Mouse (Mus musculus): ENCODE measurements around the gene Nemp1.
"Not testable (repeated sequence)": the region's sequence is repeated elsewhere in the genome, so short reads cannot be mapped to it uniquely, and the experiment has no call there.

Nemp1 gene

DNA sequence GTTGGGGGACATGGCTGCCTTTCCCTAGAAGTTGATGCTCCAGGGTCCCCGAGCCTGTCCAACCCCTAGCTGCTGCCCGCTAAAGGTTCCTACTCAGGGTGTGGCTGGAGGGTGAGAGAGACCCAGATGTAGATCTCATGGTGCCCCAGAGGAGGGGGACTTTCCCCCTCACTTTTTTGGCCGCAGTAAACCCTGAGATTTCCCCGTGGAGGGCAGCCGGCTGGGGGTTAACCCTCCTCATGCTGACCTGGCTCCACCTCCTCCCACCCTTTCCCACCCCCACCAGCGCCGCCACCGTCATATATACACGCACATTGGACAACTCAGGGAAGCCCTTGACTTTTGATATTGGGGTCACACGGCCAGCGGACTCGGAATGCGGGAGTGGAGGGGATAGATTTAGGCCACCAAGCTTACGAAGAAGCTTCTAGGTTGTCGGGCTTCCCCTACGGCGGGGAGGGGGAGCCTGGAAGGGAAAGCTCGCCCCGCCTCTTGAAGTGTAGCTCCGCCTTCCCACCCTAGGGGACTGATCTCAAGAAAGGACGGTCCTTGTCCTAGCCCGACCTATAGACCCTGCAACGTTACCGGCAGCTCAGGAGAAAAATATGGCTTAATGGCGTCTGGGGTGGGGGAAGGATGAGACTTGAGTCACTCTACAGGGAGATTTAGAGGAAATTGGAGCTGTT is 23.0 kb upstream of the Nemp1 start:
- peak in 1 of 2 experiments; percentile 34 for DNase-seq (ENCODE audit: low spot score in 2 of 2)

GRCm38 (mm10) chr10:127645791-127646190 is 20.9 kb upstream of the Nemp1 start:
- DNase-seq (ENCODE audit: low spot score in 2 of 2): no peak

DNA sequence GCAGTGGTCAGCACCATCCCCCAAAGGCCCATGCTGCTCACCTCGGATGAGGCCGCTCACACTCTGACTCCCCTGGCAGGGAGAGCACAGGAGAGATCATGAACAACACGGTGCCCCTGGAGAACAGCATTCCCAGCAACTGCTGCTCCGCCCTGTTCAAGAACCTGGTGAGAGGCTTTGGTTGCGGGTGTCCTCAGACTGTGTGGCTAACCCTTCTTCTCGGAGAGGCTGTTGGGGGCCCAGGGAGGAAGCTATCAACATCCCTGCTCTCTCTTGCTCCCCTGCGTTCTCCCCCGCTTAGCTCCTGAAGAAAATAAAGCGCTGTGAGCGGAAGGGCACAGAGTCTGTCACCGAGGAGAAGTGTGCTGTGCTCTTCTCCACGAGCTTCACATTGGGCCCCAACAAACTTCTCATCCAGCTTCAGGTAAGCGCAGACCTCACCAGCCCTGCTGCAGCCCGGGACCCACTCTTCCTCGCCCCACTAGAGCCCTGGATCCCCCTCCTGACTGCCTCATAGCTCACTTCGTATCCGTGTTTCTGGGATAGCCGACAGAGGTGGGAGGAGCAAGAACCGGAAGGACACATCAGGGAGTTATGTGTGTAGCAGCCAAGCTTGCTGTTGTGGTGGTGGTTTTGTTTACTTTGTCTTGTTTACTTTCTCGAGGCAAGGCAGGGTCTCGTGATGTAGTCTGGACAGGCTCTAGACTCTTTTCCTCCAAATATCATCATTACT is 13.6 kb upstream of the Nemp1 start:
- DNase-seq (ENCODE audit: low spot score in 2 of 2): no peak

DNA sequence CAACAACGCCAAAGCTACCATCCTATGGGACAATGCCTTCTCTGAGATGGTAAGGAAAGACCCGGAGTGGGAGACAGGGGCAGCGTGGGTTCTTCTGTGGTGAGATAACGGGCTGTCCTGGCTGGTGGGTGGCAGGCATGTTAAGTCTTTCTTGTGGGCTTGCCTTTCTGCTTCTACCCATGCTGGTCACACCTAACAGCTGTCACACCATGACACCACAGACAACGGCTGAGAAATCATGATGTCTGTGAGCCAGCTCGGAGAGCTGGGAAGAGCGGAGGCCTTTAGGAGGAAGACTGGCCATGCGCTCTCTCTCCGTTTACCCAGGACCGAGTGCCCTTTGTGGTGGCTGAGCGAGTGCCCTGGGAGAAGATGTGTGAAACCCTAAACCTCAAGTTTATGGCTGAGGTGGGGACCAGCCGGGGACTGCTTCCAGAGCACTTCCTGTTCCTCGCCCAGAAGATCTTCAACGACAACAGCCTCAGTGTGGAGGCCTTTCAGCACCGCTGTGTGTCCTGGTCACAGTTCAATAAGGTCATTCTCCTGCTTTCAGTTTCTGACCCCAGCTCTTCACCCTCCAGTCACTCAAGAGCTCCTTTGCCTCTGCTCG is 11.6 kb upstream of the Nemp1 start:
- DNase-seq (ENCODE audit: low spot score in 2 of 2): no peak

- DNase-seq (ENCODE audit: low spot score in 2 of 2): not testable (repeated sequence)
Observed at GRCm38 (mm10) chr10:127657617-127658016, 9.1 kb upstream of the Nemp1 start.

DNA sequence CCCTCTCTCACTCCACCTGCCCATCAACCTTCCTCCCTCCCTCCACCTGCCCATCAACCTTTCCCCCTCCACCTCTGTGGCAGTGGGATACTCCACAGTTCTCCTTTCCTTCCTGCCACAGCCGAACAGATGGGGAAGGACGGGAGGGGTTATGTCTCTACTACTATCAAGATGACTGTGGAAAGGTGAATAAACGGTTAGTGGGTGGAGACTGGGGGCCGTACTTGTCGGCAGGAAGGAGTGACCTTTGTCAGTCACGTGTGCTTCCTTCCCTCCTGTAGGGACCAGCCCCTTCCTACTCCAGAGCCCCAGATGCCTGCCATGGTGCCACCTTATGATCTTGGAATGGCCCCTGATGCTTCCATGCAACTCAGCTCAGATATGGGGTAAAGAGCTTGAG is 8.6 kb upstream of the Nemp1 start:
- DNase-seq (ENCODE audit: low spot score in 2 of 2): no peak

DNA sequence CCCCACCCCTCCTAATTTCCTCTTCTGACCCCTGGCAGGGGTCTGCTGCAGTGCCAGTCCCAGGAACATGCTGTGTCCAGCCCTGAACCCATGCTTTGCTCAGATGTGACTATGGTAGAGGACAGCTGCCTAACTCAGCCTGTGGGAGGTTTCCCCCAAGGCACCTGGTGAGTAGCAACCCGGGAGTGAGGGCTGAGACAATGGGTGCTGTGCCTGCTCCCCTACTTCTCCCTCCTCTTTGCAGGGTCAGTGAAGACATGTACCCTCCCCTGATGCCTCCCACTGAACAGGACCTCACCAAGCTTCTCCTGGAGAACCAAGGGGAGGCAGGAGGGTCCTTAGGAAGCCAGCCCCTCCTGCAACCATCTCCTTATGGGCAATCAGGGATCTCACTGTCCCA is 7.2 kb upstream of the Nemp1 start:
- DNase-seq (ENCODE audit: low spot score in 2 of 2): no peak

DNA sequence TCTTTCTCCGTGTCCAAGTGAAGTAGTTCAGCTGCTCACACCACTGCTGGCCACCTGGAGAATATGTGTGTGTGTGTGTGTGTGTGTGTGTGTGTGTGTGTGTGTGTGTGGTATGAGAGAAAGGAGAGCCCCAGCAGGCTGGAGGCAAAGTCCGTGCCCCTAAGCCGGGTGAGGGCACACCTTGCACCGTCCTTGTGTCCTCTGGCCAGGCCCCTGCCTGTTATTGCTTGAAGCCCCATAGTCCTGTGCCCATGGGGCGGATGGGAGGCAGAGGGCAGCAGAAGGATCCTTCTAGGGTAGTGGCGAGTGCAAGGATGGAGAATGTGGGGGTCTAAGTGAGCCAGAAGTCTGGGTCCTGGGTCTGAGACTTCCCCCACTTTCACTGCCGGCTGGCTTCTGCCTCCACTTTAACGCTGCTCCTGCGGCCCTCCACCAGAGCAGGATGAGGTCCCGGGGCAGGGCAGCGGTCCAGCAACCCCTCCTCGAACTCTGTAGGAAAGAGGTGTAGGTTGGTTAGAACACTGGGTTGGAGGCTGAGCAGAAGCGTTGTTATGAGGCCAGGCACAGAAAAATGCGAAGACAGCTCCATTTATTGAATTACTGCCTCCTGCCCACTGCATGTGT is 5.3 kb upstream of the Nemp1 start:
- DNase-seq (ENCODE audit: low spot score in 2 of 2): peak in 1 of 2 experiments; percentile 16

- peak in 1 of 2 experiments; percentile 64 for DNase-seq (ENCODE audit: low spot score in 2 of 2)
Observed at GRCm38 (mm10) chr10:127661915-127662663, 4.6 kb upstream of the Nemp1 start.

DNA sequence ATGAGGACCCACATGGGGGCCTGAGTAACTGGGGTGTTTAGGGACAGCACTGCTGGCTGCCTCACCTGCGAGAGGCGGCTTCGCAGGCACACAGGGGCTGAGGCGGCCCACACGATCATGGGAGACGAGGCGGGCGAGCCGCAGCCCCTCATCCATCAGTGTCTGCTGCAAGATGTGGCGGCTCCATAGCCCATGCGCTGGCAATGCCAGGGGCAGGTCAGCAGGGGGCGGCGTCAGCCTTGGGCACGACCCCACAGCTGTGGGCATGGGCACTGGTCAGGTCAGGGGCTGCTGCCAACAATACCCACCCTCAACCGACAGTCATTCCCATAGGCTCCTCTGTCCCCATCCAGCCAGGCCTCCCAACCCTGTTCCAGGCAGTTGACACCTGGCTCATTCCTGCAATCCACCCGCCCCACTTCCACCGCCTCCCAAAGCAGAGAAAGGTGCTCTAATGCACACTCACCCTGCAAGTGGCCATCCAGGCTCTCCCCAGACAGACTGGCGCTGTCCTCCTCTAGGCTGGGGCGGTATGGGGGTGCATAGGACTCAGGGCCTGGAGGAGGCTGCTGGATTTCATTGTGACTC is 3.9 kb upstream of the Nemp1 start:
- peak in 1 of 2 experiments; percentile 44 for DNase-seq (ENCODE audit: low spot score in 2 of 2)

DNA sequence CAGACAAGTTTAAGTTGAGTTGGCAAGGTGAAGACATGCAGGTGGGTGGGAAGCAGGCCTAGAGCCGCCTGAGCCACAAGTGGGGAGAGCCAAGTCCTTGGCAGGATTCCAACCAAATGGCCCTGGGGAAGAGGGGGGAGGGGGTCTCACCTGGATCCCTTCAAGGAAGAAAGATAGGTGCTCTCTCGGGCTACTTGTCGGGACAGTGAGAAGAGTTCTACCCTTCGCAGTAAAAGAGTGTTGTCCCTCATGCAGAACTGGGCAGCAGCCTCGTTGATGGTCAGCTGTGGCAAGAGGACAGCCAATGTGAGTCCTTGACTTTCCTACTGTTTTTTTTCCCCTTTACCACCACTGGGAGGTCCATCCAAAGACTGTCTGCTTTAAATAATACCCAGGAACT is 3.1 kb upstream of the Nemp1 start:
- no peak for DNase-seq (ENCODE audit: low spot score in 2 of 2)

GRCm38 (mm10) chr10:127664166-127664565 is 2.5 kb upstream of the Nemp1 start:
- no peak for DNase-seq (ENCODE audit: low spot score in 2 of 2)

- no peak for DNase-seq (ENCODE audit: low spot score in 2 of 2)
Observed at GRCm38 (mm10) chr10:127664891-127665290, 1.8 kb upstream of the Nemp1 start.

- DNase-seq (ENCODE audit: low spot score in 2 of 2): peak in 1 of 2 experiments; percentile 26
Observed at GRCm38 (mm10) chr10:127665366-127666181, 1.1 kb upstream of the Nemp1 start.

DNA sequence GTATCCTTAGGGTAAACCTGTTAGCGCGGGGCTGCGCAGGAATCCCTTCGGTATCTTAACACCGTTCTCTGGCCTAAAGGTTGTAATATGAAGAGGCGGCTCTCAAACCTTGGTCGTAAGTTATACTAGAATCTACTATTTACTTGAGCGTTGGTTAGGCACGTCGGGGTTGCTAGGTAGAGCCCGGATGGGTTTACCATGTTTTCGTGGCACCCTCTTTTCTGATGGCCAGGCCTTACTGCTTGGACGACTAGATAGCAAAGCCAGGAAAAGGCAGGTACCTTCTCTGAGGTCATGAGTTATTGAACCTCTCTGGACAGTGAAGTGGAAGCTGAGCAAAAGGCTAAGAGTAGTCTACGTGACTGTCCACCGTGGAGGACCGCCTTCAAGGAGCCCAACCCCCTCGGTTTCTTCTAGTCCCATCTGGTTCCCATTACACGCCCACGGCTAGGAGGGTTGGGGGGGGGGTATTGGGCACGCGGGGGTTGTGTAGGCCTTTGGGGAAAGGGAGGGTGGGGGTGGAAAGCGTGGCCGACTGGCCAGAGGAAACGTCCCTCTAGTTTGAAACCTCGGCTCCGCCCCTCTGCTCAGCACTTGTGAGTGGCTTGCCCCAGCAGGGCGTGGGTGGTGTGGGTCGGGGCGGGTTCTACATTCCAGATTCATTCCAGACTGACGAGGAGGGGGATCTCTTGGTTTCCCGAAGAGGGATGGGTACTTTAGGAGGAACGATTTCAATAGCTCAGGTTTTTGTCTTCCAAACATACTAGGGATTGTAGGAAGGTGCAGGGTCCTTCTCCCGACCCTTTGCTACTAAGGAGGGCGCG is 780 bp downstream of the Nemp1 start:
- DNase-seq (ENCODE audit: low spot score in 2 of 2): peak in 1 of 2 experiments; percentile 72

DNA sequence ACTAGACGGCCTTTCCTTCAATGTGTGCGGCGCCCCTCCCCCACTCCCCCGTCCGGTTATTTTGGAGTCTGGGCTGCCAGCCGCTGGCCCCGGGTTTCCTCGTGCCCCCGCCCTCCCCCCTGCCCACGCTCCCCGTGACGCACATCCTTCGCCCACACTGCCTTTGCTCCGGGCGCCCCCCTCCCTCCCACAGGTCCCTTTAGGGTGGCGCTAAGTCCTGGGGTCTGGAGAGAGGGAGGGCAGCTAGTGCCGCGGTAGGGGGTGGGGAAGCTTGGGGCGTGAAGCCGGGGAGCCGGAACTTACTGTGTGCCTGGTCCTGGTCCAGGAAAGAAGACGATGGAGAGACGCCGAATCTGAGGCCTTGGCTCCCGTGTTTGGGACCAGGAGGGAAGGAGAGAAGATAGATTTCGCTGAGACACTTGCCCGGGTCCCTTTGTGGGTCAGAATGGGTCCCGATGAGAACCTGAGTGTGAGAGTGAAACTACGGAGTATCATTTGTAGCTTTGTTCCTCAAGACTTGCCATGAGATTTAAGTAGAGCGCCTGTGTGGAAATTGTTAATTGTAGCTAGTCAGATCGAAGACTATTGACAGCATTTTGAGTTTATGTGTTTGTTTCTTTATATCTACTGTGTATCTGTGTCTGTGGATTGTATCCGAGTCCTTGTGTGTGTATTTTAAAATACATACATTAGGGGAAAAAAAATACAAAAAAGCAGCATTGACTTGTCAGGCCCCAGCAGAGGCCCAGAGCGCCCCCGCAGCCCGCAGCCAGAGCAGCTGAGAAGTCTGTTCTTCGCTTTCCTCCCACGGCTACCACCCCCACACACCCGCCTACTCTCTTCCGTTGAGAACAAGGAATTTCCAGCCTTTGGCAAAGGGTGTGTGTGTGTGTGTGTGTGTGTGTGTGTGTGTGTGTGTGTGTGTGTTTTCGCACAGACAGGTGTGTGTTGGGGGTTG is 1.7 kb downstream of the Nemp1 start, which contains the start of gene Nab2:
Gene Nab2 (minus strand): TSS at position 476 of the 958 bp plus-strand sequence.
- peak in 1 of 2 experiments; percentile 81 for DNase-seq (ENCODE audit: low spot score in 2 of 2)

- peak in 1 of 2 experiments; percentile 68 for DNase-seq (ENCODE audit: low spot score in 2 of 2)
Observed at GRCm38 (mm10) chr10:127669170-127669569, 2.5 kb downstream of the Nemp1 start.

- DNase-seq (ENCODE audit: low spot score in 2 of 2): no peak
Observed at GRCm38 (mm10) chr10:127670185-127670584, 3.5 kb downstream of the Nemp1 start.

Data from left cerebral cortex, adult 9 months (tissue).